Mouse (Mus musculus) liver, embryonic 14.5 days (tissue): ENCODE results near the gene Slc35e2.

Experiments used
- CTCF ChIP-seq: IDR thresholded peaks from 2 replicates; pipeline ENCODE4 v1.5.1; 2016; ENCODE audit warnings: antibody characterized with exemption, low read depth, control low read depth
- EP300 ChIP-seq: IDR thresholded peaks from 2 replicates; pipeline ENCODE4 v1.6.1; 2016; ENCODE audit warnings: antibody characterized with exemption, low read depth

DNA sequence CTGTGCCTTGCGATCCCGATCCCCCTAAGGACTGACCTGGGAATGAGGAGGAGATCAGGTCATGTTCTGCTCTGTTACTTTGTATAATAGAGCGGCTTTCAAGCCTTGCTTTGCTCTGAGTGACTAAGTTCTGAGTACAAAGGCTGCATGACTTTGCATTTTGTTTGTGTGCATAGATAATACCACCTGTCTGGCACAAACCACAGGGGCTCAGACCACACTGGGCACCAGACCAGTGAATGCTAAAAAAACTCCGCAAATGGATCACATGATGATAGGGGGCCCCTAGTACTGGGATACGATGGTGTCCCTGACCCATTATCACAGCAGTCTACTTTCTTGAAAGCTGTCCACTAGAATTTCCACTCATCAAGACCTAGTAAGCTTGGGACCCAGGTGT lies 4.6 kb upstream of the Slc35e2 start:
- TF ChIP-seq CTCF (no peak), EP300 (no peak)
